Mouse (Mus musculus) heart, adult 2 months (tissue): ENCODE measurements around the gene Car5b. TPM values are rescaled to one million over a fixed set of nuclear protein-coding genes. Genes with fewer than 3 reads are reported as not detected.

Experiments
- DNase-seq, 2 experiments: peaks; one replicate each; pipeline ENCODE4 v3.0.0; 2021
- H3K27ac ChIP-seq: fragments of 200-600 bp; 2 replicates; pipeline ENCODE4 v1.8.1; 2022
- H3K27me3 ChIP-seq: fragments of 200-500 bp; 2 replicates; pipeline ENCODE4 v1.6.1; 2012; ENCODE audit warnings: mild to moderate bottlenecking, low read length, inconsistent platforms, mixed read lengths; ENCODE audit not compliant: control insufficient read depth, insufficient read depth
- H3K36me3 ChIP-seq: fragments of 200-500 bp; 2 replicates; pipeline ENCODE4 v1.6.1; 2012; ENCODE audit warnings: low read length, inconsistent platforms; ENCODE audit not compliant: control insufficient read depth, insufficient read depth
- H3K4me1 ChIP-seq: fragments of 200-500 bp; 2 replicates; pipeline ENCODE4 v1.6.1; 2011; ENCODE audit warnings: low read length; ENCODE audit not compliant: control insufficient read depth, insufficient read depth
- H3K4me3 ChIP-seq: fragments of 200-600 bp; 2 replicates; pipeline ENCODE4 v1.8.1; 2022
- H3K79me2 ChIP-seq: fragments of 200-500 bp; replicated peaks from 2 replicates; pipeline ENCODE4 v1.6.1; 2012; ENCODE audit warnings: mild to moderate bottlenecking, inconsistent platforms, low read length, moderate library complexity, mixed read lengths; ENCODE audit not compliant: control insufficient read depth, insufficient read depth
- H3K9ac ChIP-seq: fragments of 200-500 bp; 2 replicates; pipeline ENCODE4 v1.6.1; 2012; ENCODE audit warnings: low read depth, mild to moderate bottlenecking, control low read depth, inconsistent platforms, low read length, mixed read lengths
- CTCF ChIP-seq: fragments of 200-600 bp; IDR thresholded peaks from 2 replicates; pipeline ENCODE4 v1.8.1; 2022; ENCODE audit warnings: antibody characterized with exemption, mild to moderate bottlenecking, moderate library complexity
- EP300 ChIP-seq: fragments of 200-500 bp; IDR thresholded peaks from 2 replicates; pipeline ENCODE4 v1.6.1; 2011; ENCODE audit warnings: low read depth, low read length, control low read depth; ENCODE audit not compliant: insufficient read depth
- POLR2A ChIP-seq: fragments of 200-500 bp; IDR thresholded peaks from 2 replicates; pipeline ENCODE4 v1.6.1; 2011; ENCODE audit warnings: mild to moderate bottlenecking, low read depth, low read length, control low read depth; ENCODE audit not compliant: insufficient read depth
- WGBS: fragments of 180-500 bp; shearing (Covaris S2); methylation state at CpG from one replicate; pipeline ENCODE4 v1.1.7; 2018; 5-methylcytosine and 5-hydroxymethylcytosine counted together
- intact Hi-C: fragments of 180-260 bp; cut with DNase I; formaldehyde crosslinking; loops from one replicate; pipeline ENCODE4 v1.15.1; 2025
- polyA plus RNA-seq: library from polyadenylated mRNA; depleted of rRNA; stranded (reverse); fragments of >200 nt; gene quantifications from 2 replicates; pipeline ENCODE4 v1.2.3, GENCODE M21; 2012
- total RNA-seq, 2 experiments: library from RNA; stranded (reverse); gene quantifications; 2 replicates each; pipeline ENCODE4 v1.2.3; 2021

The Car5b gene
- total and polyA plus RNA-seq, 3 experiments: 0.55 to 3.1 (median 1.2) TPM

DNA sequence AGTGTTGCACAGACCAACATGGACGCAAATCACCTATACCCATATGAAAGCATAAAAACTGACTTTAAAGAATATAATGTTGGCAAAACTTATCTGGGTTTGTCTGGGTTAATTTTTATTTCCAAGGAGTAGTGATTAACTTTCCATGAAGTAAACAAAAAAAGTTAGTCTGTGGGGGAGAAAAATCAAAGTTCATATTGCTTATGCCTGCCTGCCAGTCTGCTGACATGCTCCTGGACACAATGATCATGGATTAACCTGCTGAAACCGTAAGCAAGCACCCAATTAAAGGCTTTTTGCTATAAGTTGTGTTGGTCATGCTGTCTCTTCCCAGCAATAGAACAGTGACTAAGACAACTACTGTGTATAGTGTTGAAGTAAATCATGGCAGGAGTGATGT lies 7.6 kb upstream of the Car5b start:
- DNase-seq: no peak
- H3K27ac ChIP-seq: no peak overlapping the region
- H3K4me3 ChIP-seq: no peak overlapping the region
- H3K27me3 ChIP-seq: no peaks in the 10 kb centered on the region
- intact Hi-C loops: no loop called here
- 83% methylated on average over 2 of the region's 2 CpGs for WGBS
- no peak overlapping the region for H3K9ac ChIP-seq
- H3K4me1 ChIP-seq: no peaks in the 10 kb centered on the region
- H3K79me2 ChIP-seq: no peaks in the 10 kb centered on the region
- H3K36me3 ChIP-seq: no peaks in the 10 kb centered on the region
- no peak for TF ChIP-seq EP300
- TF ChIP-seq POLR2A: no peak
- TF ChIP-seq CTCF: no peak

GRCm38 (mm10) chrX:164032526-164032925 lies 4.7 kb upstream of the Car5b start:
- Histone ChIP-seq H3K4me1 (no peaks in the 10 kb centered on the region), H3K79me2 (no peaks in the 10 kb centered on the region), H3K27ac (no peak overlapping the region), H3K36me3 (no peaks in the 10 kb centered on the region), H3K9ac (no peak overlapping the region), H3K27me3 (no peaks in the 10 kb centered on the region), H3K4me3 (no peak overlapping the region)
- intact Hi-C loops: no loop called here
- DNase-seq: no peak
- 80% methylated on average over 7 of the region's 7 CpGs for WGBS
- TF ChIP-seq POLR2A (no peak), EP300 (no peak), CTCF (no peak)

GRCm38 (mm10) chrX:164015636-164016035 lies 12.2 kb downstream of the Car5b start:
- intact Hi-C loops: no loop called here
- no peak overlapping the region for H3K27ac ChIP-seq

GRCm38 (mm10) chrX:164014956-164015355 lies 12.8 kb downstream of the Car5b start:
- H3K4me1 ChIP-seq: no peaks in the 10 kb centered on the region
- no peaks in the 10 kb centered on the region for H3K36me3 ChIP-seq
- WGBS: 76% methylated on average over 4 of the region's 4 CpGs
- intact Hi-C loops: no loop called here
- H3K27ac ChIP-seq: no peak overlapping the region
- H3K4me3 ChIP-seq: no peak overlapping the region
- DNase-seq: no peak
- H3K79me2 ChIP-seq: no peaks in the 10 kb centered on the region
- TF ChIP-seq CTCF (no peak), POLR2A (no peak), EP300 (no peak)
- no peaks in the 10 kb centered on the region for H3K27me3 ChIP-seq
- H3K9ac ChIP-seq: no peak overlapping the region

More at GRCm38 (mm10) chrX:164015636-164016035, 12.2 kb downstream of the Car5b start:
- H3K9ac ChIP-seq: no peak overlapping the region
- no peak for TF ChIP-seq EP300
- TF ChIP-seq CTCF: no peak
- no peak for TF ChIP-seq POLR2A
- no peaks in the 10 kb centered on the region for H3K36me3 ChIP-seq
- no peak overlapping the region for H3K4me3 ChIP-seq
- H3K4me1 ChIP-seq: no peaks in the 10 kb centered on the region
- DNase-seq: no peak
- no peaks in the 10 kb centered on the region for H3K27me3 ChIP-seq
- no peaks in the 10 kb centered on the region for H3K79me2 ChIP-seq
- WGBS: 83% methylated on average over 3 of the region's 3 CpGs

DNA sequence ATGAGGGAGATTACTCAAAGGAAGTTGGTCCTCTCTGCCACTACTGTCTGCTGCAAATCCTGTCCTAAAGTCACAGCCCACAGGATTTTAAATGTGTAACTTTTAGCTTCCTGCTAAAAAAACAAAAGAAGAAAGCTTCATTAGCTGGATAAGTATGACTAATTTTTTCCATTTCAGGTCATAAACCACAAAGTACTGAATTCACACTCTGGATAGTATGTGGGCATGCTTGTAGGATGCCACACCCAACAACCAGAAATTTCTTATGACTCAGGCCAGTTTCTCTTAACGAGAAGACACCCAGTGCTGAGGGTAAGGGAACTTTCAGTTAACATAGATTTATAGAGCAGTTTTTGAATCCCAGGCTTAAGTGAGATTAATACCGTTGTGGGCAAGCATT lies 14.5 kb downstream of the Car5b start:
- no peak overlapping the region for H3K9ac ChIP-seq
- no peaks in the 10 kb centered on the region for H3K27me3 ChIP-seq
- no peak overlapping the region for H3K4me3 ChIP-seq
- TF ChIP-seq EP300 (no peak), CTCF (no peak), POLR2A (no peak)
- no peak overlapping the region for H3K27ac ChIP-seq
- 60% methylated on average over 2 of the region's 2 CpGs for WGBS
- intact Hi-C loops: no loop called here
- H3K36me3 ChIP-seq: no peaks in the 10 kb centered on the region
- no peak for DNase-seq
- no peaks in the 10 kb centered on the region for H3K4me1 ChIP-seq
- H3K79me2 ChIP-seq: no peaks in the 10 kb centered on the region

- H3K79me2 ChIP-seq: no peaks in the 10 kb centered on the region
- no peak overlapping the region for H3K27ac ChIP-seq
- no peak overlapping the region for H3K4me3 ChIP-seq
- H3K36me3 ChIP-seq: no peaks in the 10 kb centered on the region
- no peak overlapping the region for H3K9ac ChIP-seq
- intact Hi-C loops: loop anchor here (5.0 to 10.0 kb wide), 2 partner anchors 48 to 180 kb away; partner anchors contain the start of gene Zrsr2
- WGBS: 27% methylated on average over 2 of the region's 2 CpGs
- H3K4me1 ChIP-seq: no peaks in the 10 kb centered on the region
- TF ChIP-seq CTCF: peak; percentile 75
- TF ChIP-seq EP300: no peak
- no peak for DNase-seq
- no peaks in the 10 kb centered on the region for H3K27me3 ChIP-seq
Observed at GRCm38 (mm10) chrX:164004809-164005208, 23.0 kb downstream of the Car5b start.
